Mouse (Mus musculus) CH12.LX (cell line): ENCODE measurements around the gene Dhodh. TPM values are rescaled to one million over a fixed set of nuclear protein-coding genes. Genes with fewer than 3 reads are reported as not detected.

Experiments used
- DNase-seq: peaks from one replicate; pipeline ENCODE4 v3.0.0-alpha.2; 2013; ENCODE audit errors: extremely low read depth
- H3K27ac ChIP-seq: 2 replicates; pipeline ENCODE4 v1.5.1; 2012; ENCODE audit warnings: low read depth, mild to moderate bottlenecking, control low read depth, moderate library complexity; ENCODE audit not compliant: insufficient read depth
- H3K27me3 ChIP-seq: replicated peaks from 2 replicates; pipeline ENCODE3; 2012; ENCODE audit warnings: inconsistent platforms
- H3K36me3 ChIP-seq, 2 experiments: replicated peaks in 1 of 2; 2 replicates each; pipeline versions ENCODE3 to v1.6.1; 2012; ENCODE audit warnings: inconsistent platforms in 1 of 2, low read length in 1 of 2, mild to moderate bottlenecking in 1 of 2, mixed read lengths in 1 of 2, moderate library complexity in 1 of 2; ENCODE audit not compliant: control insufficient read depth in 1 of 2, insufficient read depth in 1 of 2
- H3K4me1 ChIP-seq, 2 experiments: 2 replicates each; pipeline ENCODE4 v1.6.1; 2012; ENCODE audit warnings: inconsistent platforms in 1 of 2, moderate library complexity in 1 of 2; ENCODE audit not compliant: insufficient read depth in 2 of 2, control insufficient read depth in 1 of 2
- H3K4me2 ChIP-seq: 2 replicates; pipeline ENCODE4 v1.6.1; 2012; ENCODE audit warnings: low read depth, mild to moderate bottlenecking, control low read depth; ENCODE audit not compliant: poor library complexity, insufficient read depth, severe bottlenecking
- H3K4me3 ChIP-seq, 3 experiments: fragments of 150-350 bp in 1 of 3; sonication (generic) in 1 of 3; replicated peaks in 1 of 3; 2 replicates each; pipeline versions ENCODE3 to v1.5.1; 2011 to 2012; ENCODE audit warnings: low read depth in 2 of 3, low read length in 2 of 3, mild to moderate bottlenecking in 2 of 3, moderate library complexity in 2 of 3, control low read depth in 1 of 3, improper control_type of control experiment in 1 of 3, inconsistent platforms in 1 of 3, mixed read lengths in 1 of 3; ENCODE audit not compliant: poor library complexity in 1 of 3
- H3K79me2 ChIP-seq: replicated peaks from 2 replicates; pipeline ENCODE4 v1.6.1; 2012; ENCODE audit warnings: mild to moderate bottlenecking, moderate library complexity; ENCODE audit not compliant: control insufficient read depth, poor library complexity, insufficient read depth, severe bottlenecking; ENCODE audit errors: extremely low read depth
- H3K9ac ChIP-seq: 2 replicates; pipeline ENCODE4 v1.6.1; 2012; ENCODE audit warnings: low read depth, mild to moderate bottlenecking, control low read depth, moderate library complexity; ENCODE audit not compliant: insufficient read depth
- H3K9me3 ChIP-seq: replicated peaks from 2 replicates; pipeline ENCODE3; 2012; ENCODE audit warnings: low read length, inconsistent platforms, mixed read lengths
- BHLHE40 ChIP-seq: IDR thresholded peaks from 2 replicates; pipeline ENCODE4 v1.6.1; 2011; ENCODE audit warnings: mild to moderate bottlenecking, low read depth, low read length, improper control_type of control experiment
- CHD1 ChIP-seq: IDR thresholded peaks from 2 replicates; pipeline ENCODE4 v1.6.1; 2012; ENCODE audit warnings: low read depth, low read length, improper control_type of control experiment, inconsistent platforms
- CHD2 ChIP-seq: IDR thresholded peaks from 2 replicates; pipeline ENCODE4 v1.6.1; 2011; ENCODE audit warnings: low read length, improper control_type of control experiment
- CTCF ChIP-seq, 2 experiments: IDR thresholded peaks in 1 of 2; conservative IDR thresholded peaks in 1 of 2; 2 replicates each; pipeline ENCODE4 v1.5.1; 2011 to 2012; ENCODE audit warnings: low read depth in 2 of 2, low read length in 2 of 2, improper control_type of control experiment in 1 of 2, inconsistent platforms in 1 of 2, mild to moderate bottlenecking in 1 of 2, moderate library complexity in 1 of 2
- E2F4 ChIP-seq: IDR thresholded peaks from 2 replicates; pipeline ENCODE4 v1.6.1; 2011; ENCODE audit warnings: low read depth, low read length, improper control_type of control experiment; ENCODE audit not compliant: insufficient replicate concordance
- ELF1 ChIP-seq: IDR thresholded peaks from 2 replicates; pipeline ENCODE4 v1.6.1; 2014; ENCODE audit warnings: low read depth, mild to moderate bottlenecking, inconsistent platforms, low read length, improper control_type of control experiment
- EP300 ChIP-seq: IDR thresholded peaks from 2 replicates; pipeline ENCODE4 v1.6.1; 2011; ENCODE audit warnings: low read length, improper control_type of control experiment
- GABPA ChIP-seq: IDR thresholded peaks from 2 replicates; pipeline ENCODE4 v1.6.1; 2012; ENCODE audit warnings: low read depth, low read length, improper control_type of control experiment, inconsistent platforms; ENCODE audit not compliant: insufficient replicate concordance
- HCFC1 ChIP-seq: IDR thresholded peaks from 2 replicates; pipeline ENCODE4 v1.6.1; 2012; ENCODE audit warnings: low read depth, mild to moderate bottlenecking, inconsistent platforms, low read length, improper control_type of control experiment
- IRF4 ChIP-seq: IDR thresholded peaks from 2 replicates; pipeline ENCODE4 v1.6.1; 2014; ENCODE audit warnings: low read depth, mild to moderate bottlenecking, inconsistent platforms, low read length, improper control_type of control experiment
- JUN ChIP-seq: IDR thresholded peaks from 2 replicates; pipeline ENCODE4 v1.6.1; 2011; ENCODE audit warnings: low read depth, mild to moderate bottlenecking, low read length, improper control_type of control experiment, moderate library complexity; ENCODE audit not compliant: insufficient read depth
- JUND ChIP-seq: conservative IDR thresholded peaks from 2 replicates; pipeline ENCODE4 v1.6.1; 2011; ENCODE audit warnings: low read depth, low read length, improper control_type of control experiment
- KAT2A ChIP-seq: IDR thresholded peaks from 2 replicates; pipeline ENCODE4 v1.6.1; 2012; ENCODE audit warnings: low read length, improper control_type of control experiment, inconsistent platforms; ENCODE audit not compliant: insufficient replicate concordance
- MAFK ChIP-seq: IDR thresholded peaks from 2 replicates; pipeline ENCODE4 v1.6.1; 2011; ENCODE audit warnings: low read length, improper control_type of control experiment; ENCODE audit not compliant: insufficient replicate concordance
- MAX ChIP-seq: IDR thresholded peaks from 2 replicates; pipeline ENCODE4 v1.6.1; 2011; ENCODE audit warnings: low read length, improper control_type of control experiment
- MAZ ChIP-seq: IDR thresholded peaks from 2 replicates; pipeline ENCODE4 v1.6.1; 2012; ENCODE audit warnings: low read depth, mild to moderate bottlenecking, inconsistent platforms, low read length, improper control_type of control experiment, moderate library complexity
- MEF2A ChIP-seq: IDR thresholded peaks from 2 replicates; pipeline ENCODE4 v1.6.1; 2014; ENCODE audit warnings: low read depth, mild to moderate bottlenecking, inconsistent platforms, low read length, improper control_type of control experiment, borderline replicate concordance
- MXI1 ChIP-seq: IDR thresholded peaks from 2 replicates; pipeline ENCODE4 v1.6.1; 2011; ENCODE audit warnings: mild to moderate bottlenecking, low read depth, low read length, improper control_type of control experiment
- MYC ChIP-seq: IDR thresholded peaks from 2 replicates; pipeline ENCODE4 v1.6.1; 2011; ENCODE audit warnings: low read depth, mild to moderate bottlenecking, improper control_type of control experiment, low read length
- NELFE ChIP-seq: IDR thresholded peaks from 2 replicates; pipeline ENCODE4 v1.6.1; 2011; ENCODE audit warnings: low read depth, low read length, improper control_type of control experiment
- NRF1 ChIP-seq: IDR thresholded peaks from 2 replicates; pipeline ENCODE4 v1.6.1; 2014; ENCODE audit warnings: low read depth, mild to moderate bottlenecking, inconsistent platforms, low read length, improper control_type of control experiment, moderate library complexity
- PAX5 ChIP-seq: IDR thresholded peaks from 2 replicates; pipeline ENCODE4 v1.6.1; 2012; ENCODE audit warnings: low read length, inconsistent platforms, mixed read lengths
- POLR2A ChIP-seq: IDR thresholded peaks from 2 replicates; pipeline ENCODE4 v1.6.1; 2011; ENCODE audit warnings: low read depth, mild to moderate bottlenecking, improper control_type of control experiment, low read length
- POLR2AphosphoS2 ChIP-seq: IDR thresholded peaks from 2 replicates; pipeline ENCODE4 v1.6.1; 2011; ENCODE audit warnings: low read depth, low read length, improper control_type of control experiment
- RAD21 ChIP-seq: IDR thresholded peaks from 2 replicates; pipeline ENCODE4 v1.6.1; 2011; ENCODE audit warnings: low read depth, mild to moderate bottlenecking, low read length, improper control_type of control experiment, moderate library complexity
- RCOR1 ChIP-seq: conservative IDR thresholded peaks from 2 replicates; pipeline ENCODE4 v1.6.1; 2012; ENCODE audit warnings: low read depth, mild to moderate bottlenecking, inconsistent platforms, low read length, improper control_type of control experiment
- SIN3A ChIP-seq: IDR thresholded peaks from 2 replicates; pipeline ENCODE4 v1.6.1; 2012; ENCODE audit warnings: low read length, improper control_type of control experiment, inconsistent platforms
- SMC3 ChIP-seq: IDR thresholded peaks from 2 replicates; pipeline ENCODE4 v1.6.1; 2011; ENCODE audit warnings: low read depth, low read length, improper control_type of control experiment
- TBP ChIP-seq: conservative IDR thresholded peaks from 2 replicates; pipeline ENCODE4 v1.6.1; 2011; ENCODE audit warnings: low read depth, low read length, improper control_type of control experiment
- TCF12 ChIP-seq: IDR thresholded peaks from 2 replicates; pipeline ENCODE4 v1.6.1; 2014; ENCODE audit warnings: low read depth, mild to moderate bottlenecking, inconsistent platforms, low read length, improper control_type of control experiment
- UBTF ChIP-seq: IDR thresholded peaks from 2 replicates; pipeline ENCODE4 v1.6.1; 2012; ENCODE audit warnings: low read depth, mild to moderate bottlenecking, inconsistent platforms, low read length, improper control_type of control experiment, moderate library complexity
- USF1 ChIP-seq: IDR thresholded peaks from 2 replicates; pipeline ENCODE4 v1.6.1; 2014; ENCODE audit warnings: low read depth, mild to moderate bottlenecking, inconsistent platforms, low read length, improper control_type of control experiment
- USF2 ChIP-seq: conservative IDR thresholded peaks from 2 replicates; pipeline ENCODE4 v1.6.1; 2011; ENCODE audit warnings: low read depth, low read length, improper control_type of control experiment
- ZC3H11A ChIP-seq: IDR thresholded peaks from 2 replicates; pipeline ENCODE4 v1.6.1; 2012; ENCODE audit warnings: low read depth, mild to moderate bottlenecking, inconsistent platforms, low read length, improper control_type of control experiment
- ZKSCAN1 ChIP-seq: IDR thresholded peaks from 2 replicates; pipeline ENCODE4 v1.6.1; 2012; ENCODE audit warnings: low read depth, inconsistent platforms, low read length, improper control_type of control experiment, borderline replicate concordance
- ZMIZ1 ChIP-seq: IDR thresholded peaks from 2 replicates; pipeline ENCODE4 v1.6.1; 2012; ENCODE audit warnings: low read depth, mild to moderate bottlenecking, inconsistent platforms, low read length, improper control_type of control experiment
- ZNF384 ChIP-seq: IDR thresholded peaks from 2 replicates; pipeline ENCODE4 v1.6.1; 2012; ENCODE audit warnings: low read depth, low read length, improper control_type of control experiment, inconsistent platforms
- dilution Hi-C: fragments of 300-500 bp; cut with MboI; formaldehyde crosslinking; loops from 2 replicates; pipeline ENCODE4 v1.14.3; 2020; ENCODE audit warnings: low sequenced_read_pairs; ENCODE audit not compliant: extremely low pct_unique_long_range_greater_than_20kb, extremely low pct_ligation_motif_present
- in situ Hi-C: fragments of 300-500 bp; cut with MboI; formaldehyde crosslinking; loops from 3 replicates; pipeline ENCODE4 v1.14.3; 2019; ENCODE audit warnings: low sequenced_read_pairs, low pct_ligation_motif_present, low pct_unique_long_range_greater_than_20kb, mixed read lengths
- polyA plus RNA-seq: library from polyadenylated mRNA; unstranded; fragments of >175 nt; gene quantifications from 2 replicates; pipeline ENCODE4 v1.2.1, GENCODE M21; 2012; ENCODE audit warnings: low read depth; ENCODE audit not compliant: insufficient read length
- total RNA-seq, 2 experiments: library from RNA; depleted of rRNA; stranded (reverse); fragments of 300-350 nt in 1 of 2; fragments of >200 nt in 1 of 2; gene quantifications; 2 replicates each; pipeline ENCODE4 v1.2.3; 2012 to 2014

Gene Dhodh
- total RNA-seq (2012; rRNA removed) (41.8 and 43.6 TPM in 2 replicates), total RNA-seq (2014; rRNA removed) (38.5 and 40.4 TPM in 2 replicates), polyA plus RNA-seq (37.8 and 43.8 TPM in 2 replicates)

GRCm38 (mm10) chr8:109608271-109609152, at the start of gene Dhodh:
Dhodh (minus strand) TSS chr8:109608673.
- peak within 1 kb of the TSS; percentile 93 for H3K9ac ChIP-seq
- in situ Hi-C loops (no loop called here), dilution Hi-C loops (no loop called here)
- peak; percentile 89 for TF ChIP-seq TBP
- peak; percentile 51; the same call in 1 of the 2 replicates for TF ChIP-seq NELFE
- TF ChIP-seq IRF4 = peak; percentile 66; the same call in 1 of the 2 replicates
- no peak for TF ChIP-seq PAX5
- TF ChIP-seq MAZ = peak; percentile 60; the same call in 1 of the 2 replicates
- TF ChIP-seq MAFK = no peak
- TF ChIP-seq RAD21 = no peak
- TF ChIP-seq CTCF (conservative IDR thresholded peaks at IDR 0.05 in 1 of 2, IDR thresholded peaks at IDR 0.05 in 1 of 2; ENCODE audit: low read depth in 2 of 2, low read length in 2 of 2) = no peak
- TF ChIP-seq EP300 = no peak
- peak; percentile 73 for TF ChIP-seq BHLHE40
- TF ChIP-seq SMC3 = no peak
- no peak; the same call in 1 of the 2 replicates for TF ChIP-seq GABPA
- TF ChIP-seq NRF1 = peak; percentile 90
- no peak for TF ChIP-seq ZKSCAN1
- TF ChIP-seq MEF2A = peak; percentile 61
- TF ChIP-seq UBTF = peak; percentile 55; the same call in 1 of the 2 replicates
- peak; percentile 76; the same call in 1 of the 2 replicates for TF ChIP-seq POLR2AphosphoS2
- peak; percentile 81; the same call in 1 of the 2 replicates for TF ChIP-seq MAX
- TF ChIP-seq ELF1 = peak; percentile 91
- TF ChIP-seq USF1 = no peak
- TF ChIP-seq KAT2A = peak; percentile 82; the same call in 1 of the 2 replicates
- TF ChIP-seq HCFC1 = peak; percentile 89
- 0 out of 2 replicates have a peak, but pooled peaks have one; percentile 84 for TF ChIP-seq CHD1
- no peak for TF ChIP-seq ZC3H11A
- TF ChIP-seq MXI1 = peak; percentile 76; the same call in 1 of the 2 replicates
- TF ChIP-seq JUN = no peak
- TF ChIP-seq E2F4 = peak; percentile 76; the same call in 1 of the 2 replicates
- no peak for TF ChIP-seq JUND
- TF ChIP-seq TCF12 = no peak; the same call in none of the 2 replicates
- TF ChIP-seq ZMIZ1 = peak; percentile 73
- peak; percentile 49; the same call in 1 of the 2 replicates for TF ChIP-seq CHD2
- no peak for TF ChIP-seq USF2
- TF ChIP-seq SIN3A = peak; percentile 78
- peak; percentile 62 for TF ChIP-seq ZNF384
- TF ChIP-seq MYC = no peak
- peak; percentile 93 for TF ChIP-seq POLR2A
- peak; percentile 24; the same call in 1 of the 2 replicates for TF ChIP-seq RCOR1

More at GRCm38 (mm10) chr8:109608271-109609152, at the start of gene Dhodh:
- no peaks in the 10 kb centered on the region for H3K9me3 ChIP-seq
- peak within 1 kb of the TSS; percentile 76 for H3K4me2 ChIP-seq
- peak within 1 kb of the TSS; percentile 91 for H3K27ac ChIP-seq
- peaks cover 16 to 33% of the 10 kb centered on the region in 2 experiments for H3K36me3 ChIP-seq
- peak within 1 kb of the TSS; percentile 66 to 79 (median 75) for H3K4me3 ChIP-seq
- peak; percentile 96 for DNase-seq
- H3K27me3 ChIP-seq = no peaks in the 10 kb centered on the region
- H3K4me1 ChIP-seq = peaks cover 5 to 33% of the 10 kb centered on the region in 2 experiments; a peak in 3 of 4 replicates
- no peaks in the 10 kb centered on the region for H3K79me2 ChIP-seq
